Comparison of ENCODE assay signal across 10 mouse cellular contexts in genomic region chr10:19939282-19939705, GRCm38 (mm10). TPM values are rescaled to one million over a fixed set of nuclear protein-coding genes. Genes with fewer than 3 reads are reported as not detected.
DNase-seq lines count a peak whose midpoint lies in the region; ATAC-seq and TF ChIP-seq lines count a peak whose summit lies in the region.
"Had no signal": no experiment of that assay in that cellular context is flagged by ENCODE, and none has a peak within 500 bp of the region (broad histone marks: within the 10 kb centered on the region; RNA-seq: fewer than 3 reads in every experiment).

No protein-coding gene starts in this region.

- peaks cover 43% of the 10 kb centered on the region for H3K4me1 ChIP-seq in kidney, adult 2 months (ENCODE audit: control insufficient read depth, insufficient read depth, low read length)
- no peaks in the 10 kb centered on the region for H3K4me1 ChIP-seq in midbrain, embryonic 11.5 days (ENCODE audit: control insufficient read depth, insufficient read depth, low read length)
- peaks cover 22% of the 10 kb centered on the region for H3K4me1 ChIP-seq in heart, embryonic 11.5 days (ENCODE audit: control insufficient read depth, insufficient read depth, low read length)

- peak overlapping the region; percentile 90 for H3K27ac ChIP-seq in kidney, adult 2 months (ENCODE audit: insufficient read depth, low read depth, low read length)
- H3K27ac ChIP-seq in midbrain, embryonic 11.5 days (ENCODE audit: low read depth, low read length): no peak overlapping the region
- no peak overlapping the region for H3K27ac ChIP-seq in heart, embryonic 11.5 days (ENCODE audit: low read depth, low read length)
- H3K27ac ChIP-seq: heart, embryonic 13.5 days; midbrain, embryonic 12.5 days had no signal

- no peak for TF ChIP-seq POLR2A in kidney, adult 2 months (IDR thresholded peaks at IDR 0.05; ENCODE audit: low read depth, low read length)

- H3K4me3 ChIP-seq in kidney, adult 2 months (ENCODE audit: insufficient read depth, low read depth, low read length): no peak overlapping the region
- no peak overlapping the region for H3K4me3 ChIP-seq in midbrain, embryonic 11.5 days (ENCODE audit: low read depth, low read length)
- H3K4me3 ChIP-seq in heart, embryonic 11.5 days (ENCODE audit: low read depth, low read length): no peak overlapping the region
- H3K4me3 ChIP-seq: heart, embryonic 13.5 days; midbrain, embryonic 12.5 days had no signal

- ATAC-seq in megakaryocyte, adult 5-6 weeks (ENCODE audit: poor library complexity, severe bottlenecking): peak; percentile 72
- no peak for ATAC-seq in midbrain, embryonic 11.5 days (ENCODE audit: low FRiP score)
- ATAC-seq in heart, embryonic 11.5 days (replicated peaks; ENCODE audit: insufficient number of reproducible peaks, low FRiP score, low TSS enrichment): no peak

- no peaks in the 10 kb centered on the region for H3K36me3 ChIP-seq in kidney, adult 2 months (ENCODE audit: control insufficient read depth, insufficient read depth, low read length)
- no peaks in the 10 kb centered on the region for H3K36me3 ChIP-seq in midbrain, embryonic 11.5 days (ENCODE audit: control insufficient read depth, insufficient read depth, low read length)
- H3K36me3 ChIP-seq in heart, embryonic 11.5 days (ENCODE audit: control insufficient read depth, insufficient read depth, low read length): no peaks in the 10 kb centered on the region
- H3K36me3 ChIP-seq: heart, embryonic 13.5 days; midbrain, embryonic 12.5 days had no signal

- peak; percentile 39 for DNase-seq in urinary bladder, postnatal 14 days (ENCODE audit: low spot score)
- no peak for DNase-seq in urinary bladder, adult 18-20 months (ENCODE audit: low spot score in 2 of 2)
- DNase-seq in kidney, adult 2 months: peak; percentile 86
- DNase-seq in cerebellum, postnatal 14 days: no peak
- DNase-seq in gastrocnemius, adult 18-20 months (ENCODE audit: low spot score): no peak
- no peak for DNase-seq in midbrain, embryonic 11.5 days (ENCODE audit: low spot score, missing footprints)

- TF ChIP-seq CTCF in kidney, adult 2 months (conservative IDR thresholded peaks at IDR 0.05; ENCODE audit: insufficient read depth, insufficient read length, low read depth, low read length): no peak

- no peaks in the 10 kb centered on the region for H3K27me3 ChIP-seq in kidney, adult 2 months (replicated peaks; ENCODE audit: control insufficient read depth, insufficient read depth, low read length)
- H3K27me3 ChIP-seq in midbrain, embryonic 11.5 days (ENCODE audit: control insufficient read depth, insufficient read depth, low read length): peaks cover 14% of the 10 kb centered on the region
- 0 out of 2 replicates have a peak, but pooled peaks cover 7% of the 10 kb centered on the region for H3K27me3 ChIP-seq in heart, embryonic 11.5 days (ENCODE audit: control insufficient read depth, insufficient read depth, low read length)
- H3K27me3 ChIP-seq: heart, embryonic 13.5 days had no signal

- H3K9me3 ChIP-seq in midbrain, embryonic 11.5 days (ENCODE audit: control insufficient read depth, low read length): no peaks in the 10 kb centered on the region
- H3K9me3 ChIP-seq in heart, embryonic 11.5 days (replicated peaks; ENCODE audit: control insufficient read depth, low read length): no peaks in the 10 kb centered on the region
- H3K9me3 ChIP-seq: heart, embryonic 13.5 days; midbrain, embryonic 12.5 days had no signal

- H3K4me2 ChIP-seq in midbrain, embryonic 11.5 days: no peak overlapping the region
- no peak overlapping the region for H3K4me2 ChIP-seq in heart, embryonic 11.5 days
- H3K4me2 ChIP-seq: heart, embryonic 13.5 days; midbrain, embryonic 12.5 days had no signal

- WGBS in kidney, adult 2 months: 14% methylated on average over 8 of the region's 8 CpGs
- 68% methylated on average over 8 of the region's 8 CpGs for WGBS in midbrain, embryonic 11.5 days
- 56% methylated on average over 8 of the region's 8 CpGs for WGBS in heart, embryonic 11.5 days (ENCODE audit: insufficient replicate concordance)

- no peak overlapping the region for H3K9ac ChIP-seq in midbrain, embryonic 11.5 days (ENCODE audit: low read length)
- H3K9ac ChIP-seq in heart, embryonic 11.5 days (ENCODE audit: low read depth, low read length): no peak overlapping the region
- H3K9ac ChIP-seq: heart, embryonic 13.5 days; midbrain, embryonic 12.5 days had no signal

RNA-seq across cellular contexts. Expression of gene Map3k5, which starts 5.0 kb away (rescaled TPM):
- 9.0 and 11.3 TPM in 2 replicates for polyA plus RNA-seq in kidney, adult 2 months (2012; rRNA removed)
- total RNA-seq in megakaryocyte, adult 5-6 weeks (2015): 25.4 and 37.0 TPM in 2 replicates
- total RNA-seq in megakaryocyte, adult 5-6 weeks (2017): 36.7 and 42.4 TPM in 2 replicates
- 1 to 10 TPM; 7.3 to 8.4 TPM for total RNA-seq in gastrocnemius, adult 18-20 months (2021)
- 0.51 and 1.0 TPM in 2 replicates for polyA plus RNA-seq in midbrain, embryonic 11.5 days (2014; fragmentation: Nextera tagmentation; extraction: Ambion mirVana)
- polyA plus RNA-seq in heart, embryonic 11.5 days (2014; fragmentation: Nextera tagmentation; extraction: Ambion mirVana): 3.2 and 4.2 TPM in 2 replicates

RNA-seq across cellular contexts. Expression of gene Pex7, which starts 31.8 kb away (rescaled TPM):
- 87.4 and 90.9 TPM in 2 replicates for polyA plus RNA-seq in kidney, adult 2 months (2012; rRNA removed)
- total RNA-seq in megakaryocyte, adult 5-6 weeks (2015): 36.0 and 47.6 TPM in 2 replicates
- total RNA-seq in megakaryocyte, adult 5-6 weeks (2017): 13.5 and 19.5 TPM in 2 replicates
- 10 to 100 TPM; 20.6 to 21.7 TPM for total RNA-seq in gastrocnemius, adult 18-20 months (2021)
- polyA plus RNA-seq in midbrain, embryonic 11.5 days (2014; fragmentation: Nextera tagmentation; extraction: Ambion mirVana): 33.4 and 33.6 TPM in 2 replicates
- polyA plus RNA-seq in heart, embryonic 11.5 days (2014; fragmentation: Nextera tagmentation; extraction: Ambion mirVana): 36.5 and 38.4 TPM in 2 replicates

Comparison
In these comparisons a context has a peak if more than half of its experiments do, and no peak if none do; other contexts are left out.
1. DNase-seq: peak in urinary bladder, postnatal 14 days (single experiment) and kidney, adult 2 months (single experiment); none in urinary bladder, adult 18-20 months (0 of 2), cerebellum, postnatal 14 days (0 of 2), gastrocnemius, adult 18-20 months (single experiment) and midbrain, embryonic 11.5 days (single experiment).